Mouse (Mus musculus): ENCODE data around the gene Trim63.

DNA sequence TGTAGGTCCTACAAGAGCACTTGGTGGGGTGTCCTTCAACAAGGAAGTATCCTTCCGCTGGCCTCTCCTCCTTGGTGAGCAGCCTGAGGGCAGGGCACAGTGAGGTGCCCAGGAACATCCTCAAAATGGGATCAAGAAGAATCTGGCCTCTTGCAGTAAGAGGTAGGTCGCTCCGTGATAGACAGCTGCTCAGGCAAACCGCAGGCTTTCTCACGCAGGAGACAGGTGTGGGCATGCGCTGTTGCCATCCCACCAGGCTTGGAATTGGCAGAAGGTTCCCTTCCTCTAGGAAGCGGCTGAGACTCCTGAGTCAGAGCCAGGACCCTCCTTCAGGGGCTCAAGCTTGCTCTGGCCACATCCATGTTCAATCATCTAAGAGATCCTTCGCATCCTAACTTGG lies 58.4 kb downstream of the Trim63 start:
- TF ChIP-seq CTCF (conservative IDR thresholded peaks at IDR 0.05; ENCODE audit: low read length) (no peak), POU5F1 (IDR thresholded peaks at IDR 0.05; ENCODE audit: borderline replicate concordance, low read length) (no peak)

Measured in E14TG2a.4 (cell line).